Mouse (Mus musculus) hindbrain, embryonic 14.5 days (tissue): ENCODE results near the gene Hint2. TPM values are rescaled to one million over a fixed set of nuclear protein-coding genes. Genes with fewer than 3 reads are reported as not detected.

Experiments used
- ATAC-seq: fragments of 200-750 bp; cut with Nextera tagmentation; 2 replicates; pipeline ENCODE4 v1.8.0; 2017; ENCODE audit warnings: moderate number of reproducible peaks, mild to moderate bottlenecking, moderate TSS enrichment, moderate library complexity; ENCODE audit not compliant: low FRiP score
- DNase-seq: peaks from one replicate; pipeline ENCODE4 v3.0.0-alpha.2; 2015; ENCODE audit warnings: low spot score
- H3K27ac ChIP-seq: fragments of 300-500 bp; sonication (generic); 2 replicates; pipeline ENCODE4 v1.5.1; 2014; ENCODE audit warnings: mild to moderate bottlenecking, moderate library complexity
- H3K27me3 ChIP-seq: fragments of 300-500 bp; sonication (generic); 2 replicates; pipeline ENCODE4 v1.6.1; 2014; ENCODE audit warnings: mild to moderate bottlenecking, low read length, mixed read lengths; ENCODE audit not compliant: control insufficient read depth, insufficient read depth
- H3K36me3 ChIP-seq: fragments of 300-500 bp; sonication (generic); replicated peaks from 2 replicates; pipeline ENCODE4 v1.6.1; 2014; ENCODE audit not compliant: control insufficient read depth, insufficient read depth
- H3K4me1 ChIP-seq: fragments of 300-500 bp; sonication (generic); replicated peaks from 2 replicates; pipeline ENCODE4 v1.6.1; 2014; ENCODE audit warnings: antibody characterized with exemption, low read length, mixed read lengths; ENCODE audit not compliant: control insufficient read depth, insufficient read depth
- H3K4me2 ChIP-seq: fragments of 300-500 bp; sonication (generic); replicated peaks from 2 replicates; pipeline ENCODE4 v1.6.1; 2014; ENCODE audit warnings: mild to moderate bottlenecking, moderate library complexity
- H3K4me3 ChIP-seq: fragments of 300-500 bp; sonication (generic); replicated peaks from 2 replicates; pipeline ENCODE4 v1.5.1; 2014; ENCODE audit warnings: mild to moderate bottlenecking, low read length
- H3K9ac ChIP-seq: fragments of 300-500 bp; sonication (generic); 2 replicates; pipeline ENCODE4 v1.6.1; 2014
- H3K9me3 ChIP-seq: fragments of 300-500 bp; sonication (generic); 2 replicates; pipeline ENCODE4 v1.6.1; 2016; ENCODE audit warnings: low read length; ENCODE audit not compliant: control insufficient read depth
- WGBS: fragments of 180-500 bp; shearing (Covaris S2); extraction: QIAGEN DNeasy Blood & Tissue Kit; methylation state at CpG from one replicate; pipeline ENCODE4 v1.1.7; 2014; 5-methylcytosine and 5-hydroxymethylcytosine counted together
- polyA plus RNA-seq: library from polyadenylated mRNA; unstranded; fragments of >200 nt; fragmentation: Nextera tagmentation; extraction: Ambion mirVana; gene quantifications from 2 replicates; pipeline ENCODE4 v1.2.1, GENCODE M21; 2014

Hint2 gene
- polyA plus RNA-seq, 1 experiment from 2014 or later = 77.0 TPM

DNA sequence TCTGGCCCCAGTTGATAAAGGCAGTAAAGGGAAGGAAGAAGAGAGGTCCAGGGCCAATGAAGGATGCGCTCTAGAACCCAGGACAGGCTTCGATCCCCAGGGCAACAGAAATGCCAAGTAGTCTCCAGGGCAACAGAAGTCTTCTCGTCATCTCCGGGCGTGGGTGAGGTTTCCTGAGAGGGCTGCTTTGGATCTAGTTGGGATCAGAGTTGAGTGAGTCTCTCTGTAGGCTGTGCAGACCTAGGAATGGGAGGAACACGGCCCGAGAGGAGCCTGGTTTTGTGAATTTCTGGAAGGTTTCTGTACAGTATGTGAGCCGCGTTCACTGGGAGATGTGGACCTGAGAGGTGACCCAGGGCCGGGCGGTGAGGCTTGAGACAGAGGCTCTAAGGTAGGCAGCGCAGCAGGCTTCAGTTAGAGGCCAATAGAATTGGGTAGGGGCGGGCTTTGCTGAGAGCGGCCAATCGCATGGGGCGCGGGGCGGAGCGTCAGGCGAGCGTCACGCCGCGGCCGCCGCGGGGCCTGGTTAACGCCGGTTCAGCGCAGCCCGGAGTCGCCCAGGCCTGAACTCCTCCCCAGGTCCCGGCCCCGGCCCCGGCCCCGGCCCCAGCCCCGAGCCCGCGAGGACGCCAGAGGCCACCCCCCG lies 12.6 kb upstream of the Hint2 start, which contains the start of the genes Tmem8b and Fam221b:
Tmem8b (plus strand) TSS at position 190 of the 646 bp plus-strand sequence.
Fam221b (minus strand) TSS at position 364 of the 646 bp plus-strand sequence.
- Histone ChIP-seq H3K9ac (peak within 1 kb of the TSS; percentile 77), H3K9me3 (no peaks in the 10 kb centered on the region), H3K4me1 (peaks cover 38% of the 10 kb centered on the region), H3K27me3 (peaks cover 15% of the 10 kb centered on the region), H3K4me2 (peak within 1 kb of the TSS; percentile 82), H3K27ac (peak within 1 kb of the TSS; percentile 73), H3K4me3 (peak within 1 kb of the TSS; percentile 69), H3K36me3 (peaks cover 1% of the 10 kb centered on the region)
- peak; percentile 92 for DNase-seq
- WGBS = under 1% methylated on average over 40 of the region's 41 CpGs
- peak; percentile 93 for ATAC-seq

DNA sequence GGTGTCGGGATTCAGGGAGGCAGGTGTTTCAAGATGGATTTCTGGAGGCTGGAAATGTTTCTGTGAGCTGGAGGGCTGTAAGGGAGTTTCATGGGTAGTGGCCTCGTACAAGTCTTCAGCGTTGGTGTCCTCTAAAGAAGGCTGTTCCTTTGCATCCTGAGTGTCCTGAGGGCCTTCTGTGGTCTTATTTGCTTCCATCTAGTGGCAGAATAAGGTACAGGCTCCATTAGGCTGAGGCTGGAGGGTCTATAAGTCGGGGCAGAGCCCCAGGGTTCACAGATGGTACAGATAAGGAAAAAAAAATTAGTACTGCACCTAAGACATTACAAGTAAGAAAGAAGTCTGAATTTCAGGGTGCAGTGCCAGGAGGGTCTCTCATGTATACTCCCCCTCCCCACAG lies 10.1 kb upstream of the Hint2 start:
- peaks cover 34% of the 10 kb centered on the region for H3K27me3 ChIP-seq
- WGBS = 22% methylated on average over 4 of the region's 4 CpGs
- H3K4me2 ChIP-seq = no peak overlapping the region
- H3K36me3 ChIP-seq = no peaks in the 10 kb centered on the region
- no peak overlapping the region for H3K27ac ChIP-seq
- H3K4me1 ChIP-seq = peaks cover 22% of the 10 kb centered on the region
- ATAC-seq (no peak), DNase-seq (no peak)
- no peaks in the 10 kb centered on the region for H3K9me3 ChIP-seq
- no peak overlapping the region for H3K4me3 ChIP-seq
- no peak overlapping the region for H3K9ac ChIP-seq

DNA sequence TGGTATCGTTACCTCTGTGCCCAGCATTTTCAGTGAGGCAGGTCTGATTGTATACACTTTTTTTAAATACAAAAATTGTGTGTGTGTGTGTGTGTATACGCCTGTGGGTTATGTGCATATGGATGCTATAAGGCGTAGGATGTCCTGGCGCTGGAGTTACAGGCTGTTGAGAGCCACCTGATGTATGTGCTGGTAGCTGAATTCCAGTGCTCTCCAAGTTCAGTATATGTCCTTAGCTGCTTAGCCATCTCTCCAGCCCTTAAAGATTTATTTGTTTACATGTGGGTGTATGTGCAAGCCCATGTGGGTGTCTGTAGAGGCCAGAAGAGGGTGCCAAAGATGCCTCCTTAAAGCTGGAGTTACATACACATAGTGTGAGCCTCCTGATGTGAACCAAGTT lies 880 bp upstream of the Hint2 start:
- WGBS = 64% methylated on average over 4 of the region's 4 CpGs
- 0 out of 2 replicates have a peak overlapping the region, but pooled peaks have one; percentile 25 for H3K9ac ChIP-seq
- H3K9me3 ChIP-seq = no peaks in the 10 kb centered on the region
- ATAC-seq (no peak), DNase-seq (no peak)
- H3K27ac ChIP-seq = peak overlapping the region; percentile 95
- peaks cover 5% of the 10 kb centered on the region for H3K27me3 ChIP-seq
- H3K4me3 ChIP-seq = peak overlapping the region; percentile 80
- H3K4me1 ChIP-seq = peaks cover 5% of the 10 kb centered on the region; the same call in 1 of the 2 replicates
- H3K4me2 ChIP-seq = peak overlapping the region; percentile 65
- H3K36me3 ChIP-seq = no peaks in the 10 kb centered on the region

DNA sequence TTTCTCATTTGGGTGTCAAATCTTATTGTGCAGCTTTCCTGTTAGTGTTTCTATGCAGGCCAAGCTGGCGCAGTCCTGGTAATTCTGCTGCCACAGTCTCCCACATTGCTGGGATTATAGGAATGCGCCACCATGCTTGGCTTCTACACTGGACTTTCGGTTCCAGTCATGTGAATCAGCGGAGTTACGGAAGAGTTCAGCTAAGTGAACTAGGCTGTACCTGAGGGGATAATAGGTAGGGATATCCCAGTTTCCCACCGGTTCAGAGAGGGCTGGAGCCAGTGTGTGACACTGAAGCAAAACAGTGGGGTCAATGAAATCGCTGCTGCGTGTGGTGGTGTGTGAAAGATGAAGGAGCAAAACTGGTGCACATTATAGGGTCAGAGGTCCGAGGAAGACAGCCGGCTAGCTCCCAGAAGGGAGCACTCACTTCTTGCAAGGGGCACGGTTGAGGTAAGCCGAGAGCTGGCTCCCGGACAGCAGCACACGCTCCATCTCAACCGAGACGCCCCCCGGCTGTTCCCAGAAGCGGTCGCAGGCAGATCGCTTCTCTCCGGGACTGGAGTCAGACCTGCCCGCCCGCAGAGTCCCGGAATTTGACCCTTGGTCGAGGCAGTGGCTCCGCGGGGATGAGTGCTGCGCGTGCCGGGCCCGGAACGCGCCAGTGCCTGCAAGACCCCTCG lies 469 bp downstream of the Hint2 start:
- no peaks in the 10 kb centered on the region for H3K36me3 ChIP-seq
- ATAC-seq (no peak; the same call in 1 of the 2 replicates), DNase-seq (no peak)
- peaks cover 5% of the 10 kb centered on the region; the same call in 1 of the 2 replicates for H3K4me1 ChIP-seq
- peak overlapping the region; percentile 90 for H3K9ac ChIP-seq
- no peaks in the 10 kb centered on the region for H3K27me3 ChIP-seq
- 5% methylated on average over 34 of the region's 34 CpGs for WGBS
- no peaks in the 10 kb centered on the region for H3K9me3 ChIP-seq
- peak overlapping the region; percentile 65 for H3K4me2 ChIP-seq
- H3K4me3 ChIP-seq = peak overlapping the region; percentile 80
- H3K27ac ChIP-seq = peak overlapping the region; percentile 95

DNA sequence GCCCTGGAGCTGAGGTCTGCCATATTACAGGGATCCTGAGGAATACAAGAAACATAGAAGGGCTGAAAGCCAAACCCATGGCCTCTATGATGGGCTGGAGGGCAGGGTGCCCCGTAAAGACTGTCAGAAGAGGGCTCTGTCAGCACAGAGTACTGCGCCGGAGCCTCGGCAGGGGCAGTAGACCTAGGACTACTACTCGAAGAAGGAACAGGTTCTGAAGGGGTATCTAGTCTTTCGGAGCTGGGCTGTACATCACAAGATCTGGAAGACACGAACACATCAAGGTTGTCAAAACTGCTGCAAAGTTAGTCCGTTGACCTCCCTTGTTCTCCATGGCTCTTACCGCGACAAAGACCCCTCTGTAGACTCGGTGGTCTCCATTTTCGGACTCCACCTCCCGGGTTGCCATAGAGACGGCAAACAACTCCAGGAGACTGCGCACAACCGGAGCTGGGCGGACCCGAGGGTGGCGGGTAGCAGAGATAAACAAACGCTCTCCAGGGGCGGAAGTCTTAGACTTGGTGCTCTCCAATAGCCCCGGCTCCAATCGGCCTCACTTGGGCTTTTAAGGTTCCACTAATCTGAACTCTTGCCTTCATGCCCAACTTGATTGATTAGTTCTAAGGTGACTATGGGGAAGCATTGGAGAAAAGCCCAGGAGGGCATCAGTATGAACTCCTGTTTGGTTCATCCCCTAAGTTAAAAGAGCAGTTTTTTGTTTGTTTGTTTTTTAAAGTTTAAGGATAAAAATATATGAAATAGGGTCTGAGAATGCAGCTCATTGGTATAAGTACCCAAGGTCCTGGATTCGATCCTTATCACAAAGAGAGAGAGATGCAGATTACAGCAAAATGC lies 2.9 kb downstream of the Hint2 start, which contains the start of gene Spag8:
Spag8 (minus strand) TSS at position 434 of the 855 bp plus-strand sequence.
- peak; percentile 51 for DNase-seq
- Histone ChIP-seq H3K4me3 (peak within 1 kb of the TSS; percentile 19), H3K9me3 (peaks cover 5% of the 10 kb centered on the region; the same call in 1 of the 2 replicates), H3K27me3 (no peaks in the 10 kb centered on the region), H3K27ac (no peak within 1 kb of the TSS; the same call in 1 of the 2 replicates), H3K9ac (0 out of 2 replicates have a peak within 1 kb of the TSS, but pooled peaks have one; percentile 6), H3K36me3 (peaks cover 6% of the 10 kb centered on the region; the same call in 1 of the 2 replicates), H3K4me2 (peak within 1 kb of the TSS; percentile 43), H3K4me1 (peaks cover 5% of the 10 kb centered on the region; the same call in 1 of the 2 replicates)
- 21% methylated on average over 24 of the region's 24 CpGs for WGBS
- no peak for ATAC-seq

DNA sequence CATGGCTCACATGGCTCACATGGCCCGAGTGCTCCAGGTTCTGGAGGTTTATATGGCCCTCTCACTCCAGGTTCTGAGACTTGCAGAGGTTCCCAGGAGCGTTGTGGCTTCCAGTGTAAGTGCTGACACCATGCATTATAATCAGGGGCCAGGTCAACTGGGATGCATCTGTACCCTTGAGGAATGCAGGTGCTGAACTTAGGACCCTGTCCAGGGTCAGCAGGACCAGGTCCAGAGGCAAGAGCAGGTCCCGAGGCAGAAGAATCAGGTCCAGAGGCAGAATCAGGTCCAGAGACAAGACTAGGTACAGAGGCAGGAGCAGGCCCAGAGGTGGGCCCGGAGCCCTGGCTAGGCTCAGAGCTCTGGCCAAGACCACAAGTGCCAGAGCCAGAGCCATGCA lies 3.5 kb downstream of the Hint2 start:
- 97% methylated on average over 4 of the region's 4 CpGs for WGBS
- H3K27ac ChIP-seq = no peak overlapping the region; the same call in 1 of the 2 replicates
- peak overlapping the region; percentile 19 for H3K4me3 ChIP-seq
- H3K9ac ChIP-seq = 0 out of 2 replicates have a peak overlapping the region, but pooled peaks have one; percentile 6
- H3K36me3 ChIP-seq = peaks cover 6% of the 10 kb centered on the region; the same call in 1 of the 2 replicates
- peak overlapping the region; percentile 43 for H3K4me2 ChIP-seq
- no peaks in the 10 kb centered on the region for H3K27me3 ChIP-seq
- DNase-seq (no peak), ATAC-seq (no peak)
- peaks cover 5% of the 10 kb centered on the region; the same call in 1 of the 2 replicates for H3K9me3 ChIP-seq
- peaks cover 5% of the 10 kb centered on the region; the same call in 1 of the 2 replicates for H3K4me1 ChIP-seq

DNA sequence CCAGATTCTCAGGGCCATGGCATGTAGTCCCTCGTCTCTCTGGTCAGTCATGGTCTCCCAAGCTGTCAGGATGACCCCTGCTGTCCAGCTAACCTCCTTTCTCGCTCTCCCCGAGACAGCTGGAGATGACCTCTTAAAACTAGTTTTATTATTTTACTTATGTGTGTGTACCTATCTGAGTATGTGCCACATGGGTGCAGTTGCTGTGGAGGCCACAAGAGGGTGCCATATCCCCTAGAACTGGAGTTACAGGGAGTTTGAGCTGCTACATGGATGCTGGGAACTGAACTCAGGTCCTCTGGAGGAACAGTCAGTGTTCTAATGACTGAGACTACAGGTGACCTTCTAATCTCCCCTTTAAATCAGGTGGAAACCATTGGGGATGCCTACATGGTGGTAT lies 6.5 kb downstream of the Hint2 start:
- Histone ChIP-seq H3K9me3 (peaks cover 5% of the 10 kb centered on the region; the same call in 1 of the 2 replicates), H3K4me1 (0 out of 2 replicates have a peak, but pooled peaks cover 5% of the 10 kb centered on the region), H3K27ac (no peak overlapping the region), H3K27me3 (no peaks in the 10 kb centered on the region), H3K36me3 (peaks cover 21% of the 10 kb centered on the region; the same call in 1 of the 2 replicates), H3K9ac (no peak overlapping the region), H3K4me2 (no peak overlapping the region), H3K4me3 (no peak overlapping the region)
- 95% methylated on average over 3 of the region's 3 CpGs for WGBS
- no peak for ATAC-seq
- DNase-seq = no peak

DNA sequence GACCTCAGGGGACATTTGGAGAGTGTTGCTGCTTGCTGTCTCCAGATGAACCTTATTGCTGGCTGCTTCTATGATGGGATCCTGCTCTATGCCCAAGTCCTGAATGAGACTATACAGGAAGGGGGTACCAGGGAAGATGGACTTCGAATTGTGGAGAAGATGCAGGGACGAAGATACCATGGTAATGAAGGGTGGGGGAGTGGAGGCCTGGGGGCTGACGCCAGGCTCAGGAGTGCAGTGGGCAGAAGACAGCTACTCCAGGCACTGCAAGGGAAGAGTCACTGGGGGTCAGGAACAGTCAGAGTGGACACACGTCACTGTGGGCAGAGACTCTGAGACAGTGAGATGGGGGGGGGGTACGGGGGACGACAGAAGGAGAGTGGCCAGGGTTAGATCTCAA lies 15.8 kb downstream of the Hint2 start:
- H3K4me1 ChIP-seq = no peaks in the 10 kb centered on the region
- DNase-seq = no peak
- H3K36me3 ChIP-seq = peaks cover 11% of the 10 kb centered on the region
- H3K27me3 ChIP-seq = no peaks in the 10 kb centered on the region
- no peaks in the 10 kb centered on the region for H3K9me3 ChIP-seq
- no peak overlapping the region for H3K4me2 ChIP-seq
- no peak overlapping the region for H3K9ac ChIP-seq
- no peak overlapping the region for H3K27ac ChIP-seq
- ATAC-seq = no peak
- WGBS = 78% methylated on average over 6 of the region's 6 CpGs
- H3K4me3 ChIP-seq = no peak overlapping the region
